Mouse (Mus musculus): ENCODE results near the gene Ptprj. TPM values are rescaled to one million over a fixed set of nuclear protein-coding genes. Genes with fewer than 3 reads are reported as not detected.

Gene Ptprj
- polyA plus RNA-seq, 1 experiment from 2014 or later, result 1.0 TPM

GRCm38 (mm10) chr2:90564552-90564951 lies 15.9 kb downstream of the Ptprj start:
- H3K4me3 ChIP-seq, result no peak overlapping the region
- no peak for DNase-seq (ENCODE audit: low spot score)
- H3K27ac ChIP-seq, result no peak overlapping the region
- 84% methylated on average over 8 of the region's 8 CpGs for WGBS
- no peaks in the 10 kb centered on the region for H3K9me3 ChIP-seq (replicated peaks)
- H3K27me3 ChIP-seq (ENCODE audit: low read depth, poor library complexity, severe bottlenecking), result no peaks in the 10 kb centered on the region
- H3K4me1 ChIP-seq, result peaks cover 22% of the 10 kb centered on the region
- no peaks in the 10 kb centered on the region for H3K36me3 ChIP-seq

GRCm38 (mm10) chr2:90563171-90563570 lies 17.3 kb downstream of the Ptprj start:
- H3K4me3 ChIP-seq, result no peak overlapping the region
- H3K27me3 ChIP-seq (ENCODE audit: low read depth, poor library complexity, severe bottlenecking), result no peaks in the 10 kb centered on the region
- 78% methylated on average over 4 of the region's 4 CpGs for WGBS
- H3K27ac ChIP-seq, result no peak overlapping the region
- H3K36me3 ChIP-seq, result no peaks in the 10 kb centered on the region
- no peaks in the 10 kb centered on the region for H3K9me3 ChIP-seq (replicated peaks)
- H3K4me1 ChIP-seq, result peaks cover 22% of the 10 kb centered on the region
- no peak for DNase-seq (ENCODE audit: low spot score)

DNA sequence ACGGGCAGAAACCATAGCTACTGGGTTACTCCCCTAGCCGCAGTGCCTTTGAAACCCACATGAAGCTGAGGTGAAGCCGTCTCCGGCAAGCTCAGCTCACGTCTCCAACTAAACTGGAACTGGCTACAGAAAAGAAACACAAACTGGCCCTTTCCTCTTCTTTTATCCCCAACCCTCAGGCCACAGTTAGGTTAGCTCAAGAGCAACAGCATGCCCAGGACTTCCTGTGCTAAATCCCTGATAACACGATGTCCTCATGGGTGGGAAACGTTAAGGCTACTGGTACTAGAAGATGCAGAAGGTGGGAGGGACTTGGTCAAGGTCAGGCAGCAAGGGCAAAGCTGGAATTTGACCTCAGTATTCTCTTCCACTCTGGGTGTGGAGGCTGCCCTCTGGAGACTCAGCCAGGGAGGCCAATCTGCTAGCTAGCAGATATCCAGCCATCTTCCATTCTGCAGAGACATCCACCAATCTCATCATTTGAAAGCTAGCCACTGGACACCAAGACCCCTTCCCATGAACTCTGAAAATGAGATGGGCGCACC lies 18.2 kb downstream of the Ptprj start:
- no peak for DNase-seq (ENCODE audit: low spot score)
- Histone ChIP-seq H3K4me3 (no peak overlapping the region), H3K36me3 (no peaks in the 10 kb centered on the region), H3K4me1 (peaks cover 22% of the 10 kb centered on the region), H3K9me3 (replicated peaks) (no peaks in the 10 kb centered on the region), H3K27me3 (ENCODE audit: low read depth, poor library complexity, severe bottlenecking) (no peaks in the 10 kb centered on the region), H3K27ac (no peak overlapping the region)
- 76% methylated on average over 8 of the region's 8 CpGs for WGBS

DNA sequence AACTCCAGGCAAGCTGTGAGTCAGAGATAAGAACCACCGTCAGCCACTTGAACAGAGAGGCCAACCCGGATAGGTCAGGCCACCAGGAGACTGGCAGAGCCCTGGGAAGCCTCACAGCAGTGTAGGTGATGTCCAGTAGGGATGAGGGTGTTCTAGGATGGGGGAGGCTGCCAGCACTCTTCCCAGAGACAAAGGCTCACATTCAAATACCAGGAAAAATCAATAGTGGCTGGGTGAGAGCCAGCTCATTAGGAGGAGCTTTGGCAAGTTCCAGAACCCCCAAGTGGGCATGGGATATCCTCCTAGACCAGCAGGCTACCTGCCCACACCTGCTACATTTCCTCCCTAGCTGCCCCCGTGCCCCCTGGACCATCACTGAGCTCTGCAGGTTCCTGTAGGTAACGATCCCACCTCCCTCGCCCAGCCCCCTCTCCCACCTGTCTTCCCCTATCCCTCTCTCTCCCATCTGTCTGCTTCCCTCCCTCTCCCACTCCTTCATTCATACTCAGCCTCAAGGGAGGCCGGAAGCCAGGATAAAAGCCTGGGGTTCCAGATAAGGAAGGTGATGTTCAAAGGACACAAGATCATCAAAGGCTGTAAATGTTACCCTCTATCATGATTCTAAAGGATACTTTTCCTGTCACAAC lies 20.1 kb downstream of the Ptprj start:
- H3K27me3 ChIP-seq (ENCODE audit: low read depth, poor library complexity, severe bottlenecking), result no peaks in the 10 kb centered on the region
- 66% methylated on average over 6 of the region's 6 CpGs for WGBS
- no peak for DNase-seq (ENCODE audit: low spot score)
- no peaks in the 10 kb centered on the region for H3K36me3 ChIP-seq
- peaks cover 22% of the 10 kb centered on the region for H3K4me1 ChIP-seq
- no peaks in the 10 kb centered on the region for H3K9me3 ChIP-seq (replicated peaks)
- H3K4me3 ChIP-seq, result no peak overlapping the region
- no peak overlapping the region for H3K27ac ChIP-seq

GRCm38 (mm10) chr2:90559688-90560196 lies 20.7 kb downstream of the Ptprj start:
- DNase-seq (ENCODE audit: low spot score), result no peak
- WGBS, result 87% methylated on average over 12 of the region's 12 CpGs
- H3K27me3 ChIP-seq (ENCODE audit: low read depth, poor library complexity, severe bottlenecking), result no peaks in the 10 kb centered on the region
- no peak overlapping the region for H3K4me3 ChIP-seq
- H3K27ac ChIP-seq, result no peak overlapping the region
- H3K9me3 ChIP-seq (replicated peaks), result no peaks in the 10 kb centered on the region
- H3K4me1 ChIP-seq, result peaks cover 22% of the 10 kb centered on the region
- no peaks in the 10 kb centered on the region for H3K36me3 ChIP-seq

DNA sequence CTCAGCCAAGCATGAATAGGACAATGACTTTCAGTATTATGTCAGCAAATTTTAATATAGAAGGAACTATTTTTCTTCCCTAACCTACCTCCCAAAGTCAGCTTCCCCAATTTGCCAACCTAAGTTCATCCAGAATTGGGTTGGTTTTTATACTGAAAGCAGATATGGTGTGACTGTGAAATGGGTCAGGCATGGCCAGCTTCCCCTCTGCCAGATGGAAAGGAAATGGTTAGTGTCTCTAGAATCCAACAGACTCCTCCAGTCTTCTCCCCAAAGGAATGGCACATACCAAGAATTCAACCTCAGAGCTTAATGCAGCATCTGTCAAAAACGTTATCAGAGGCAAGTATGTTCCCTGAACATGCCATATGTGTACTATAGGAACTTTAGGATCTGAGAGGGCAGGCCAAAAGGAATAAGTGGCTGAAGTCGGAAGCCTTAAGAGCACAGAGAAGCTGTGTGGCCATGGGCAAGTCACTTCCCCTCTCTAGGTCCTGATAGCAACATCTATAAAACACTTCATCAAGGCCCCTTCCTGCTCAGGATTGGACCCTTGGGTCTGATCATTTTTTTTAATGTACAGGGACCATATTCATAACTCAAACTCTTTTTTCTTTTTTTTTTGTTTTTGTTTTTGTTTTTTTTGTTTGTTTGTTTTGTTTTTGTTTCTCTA lies 21.3 kb downstream of the Ptprj start:
- Histone ChIP-seq H3K4me1 (peaks cover 22% of the 10 kb centered on the region), H3K27ac (no peak overlapping the region), H3K36me3 (no peaks in the 10 kb centered on the region), H3K4me3 (no peak overlapping the region), H3K27me3 (ENCODE audit: low read depth, poor library complexity, severe bottlenecking) (no peaks in the 10 kb centered on the region), H3K9me3 (replicated peaks) (no peaks in the 10 kb centered on the region)
- no peak for DNase-seq (ENCODE audit: low spot score)
- 86% methylated on average over 2 of the region's 2 CpGs for WGBS

GRCm38 (mm10) chr2:90558361-90558760 lies 22.1 kb downstream of the Ptprj start:
- Histone ChIP-seq H3K4me1 (peaks cover 22% of the 10 kb centered on the region), H3K27ac (no peak overlapping the region), H3K27me3 (ENCODE audit: low read depth, poor library complexity, severe bottlenecking) (no peaks in the 10 kb centered on the region), H3K4me3 (no peak overlapping the region), H3K36me3 (no peaks in the 10 kb centered on the region), H3K9me3 (replicated peaks) (no peaks in the 10 kb centered on the region)
- WGBS, result 88% methylated on average over 11 of the region's 11 CpGs
- DNase-seq (ENCODE audit: low spot score), result no peak

- WGBS, result 84% methylated on average over 3 of the region's 3 CpGs
- DNase-seq (ENCODE audit: low spot score), result no peak
- Histone ChIP-seq H3K9me3 (replicated peaks) (no peaks in the 10 kb centered on the region), H3K27ac (no peak overlapping the region), H3K4me3 (no peak overlapping the region), H3K27me3 (ENCODE audit: low read depth, poor library complexity, severe bottlenecking) (no peaks in the 10 kb centered on the region), H3K36me3 (no peaks in the 10 kb centered on the region), H3K4me1 (peaks cover 22% of the 10 kb centered on the region)
Measured at GRCm38 (mm10) chr2:90557913-90558312, 22.5 kb downstream of the Ptprj start.

- 0 out of 2 replicates have a peak, but pooled peaks cover 9% of the 10 kb centered on the region for H3K4me1 ChIP-seq
- no peak overlapping the region for H3K27ac ChIP-seq
- H3K36me3 ChIP-seq, result no peaks in the 10 kb centered on the region
- WGBS, result 87% methylated on average over 5 of the region's 5 CpGs
- H3K9me3 ChIP-seq (replicated peaks), result no peaks in the 10 kb centered on the region
- DNase-seq (ENCODE audit: low spot score), result no peak
- H3K4me3 ChIP-seq, result no peak overlapping the region
- no peaks in the 10 kb centered on the region for H3K27me3 ChIP-seq (ENCODE audit: low read depth, poor library complexity, severe bottlenecking)
Measured at GRCm38 (mm10) chr2:90555744-90556143, 24.7 kb downstream of the Ptprj start.

- no peak for DNase-seq (ENCODE audit: low spot score)
- Histone ChIP-seq H3K27ac (no peak overlapping the region), H3K4me3 (no peak overlapping the region), H3K27me3 (ENCODE audit: low read depth, poor library complexity, severe bottlenecking) (no peaks in the 10 kb centered on the region), H3K36me3 (no peaks in the 10 kb centered on the region), H3K9me3 (replicated peaks) (no peaks in the 10 kb centered on the region), H3K4me1 (0 out of 2 replicates have a peak, but pooled peaks cover 2% of the 10 kb centered on the region)
- WGBS, result 65% methylated on average over 4 of the region's 4 CpGs
Measured at GRCm38 (mm10) chr2:90554806-90555205, 25.6 kb downstream of the Ptprj start.

DNA sequence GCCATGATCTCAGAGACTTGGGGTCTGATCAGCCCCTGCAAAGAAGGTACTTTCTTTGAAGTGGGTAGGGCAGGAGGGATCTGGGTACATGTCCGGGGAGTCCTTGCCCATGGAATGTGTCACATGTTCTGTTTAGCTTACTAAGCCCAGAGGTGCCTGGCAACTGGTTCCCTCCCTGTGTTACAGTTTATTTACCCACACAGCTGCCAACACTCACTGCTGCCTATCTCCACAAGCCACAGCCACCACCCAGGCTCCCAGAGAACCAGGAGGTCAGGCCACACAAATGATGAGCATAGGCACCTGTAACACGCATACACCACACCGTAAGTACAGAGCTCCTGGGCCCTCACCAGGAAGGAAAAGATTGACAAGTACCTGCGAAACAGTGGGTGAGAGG lies 26.6 kb downstream of the Ptprj start:
- 86% methylated on average over 4 of the region's 4 CpGs for WGBS
- no peak overlapping the region for H3K4me3 ChIP-seq
- H3K36me3 ChIP-seq, result no peaks in the 10 kb centered on the region
- no peak overlapping the region for H3K27ac ChIP-seq
- DNase-seq (ENCODE audit: low spot score), result no peak
- no peaks in the 10 kb centered on the region for H3K27me3 ChIP-seq (ENCODE audit: low read depth, poor library complexity, severe bottlenecking)
- no peaks in the 10 kb centered on the region for H3K4me1 ChIP-seq
- no peaks in the 10 kb centered on the region for H3K9me3 ChIP-seq (replicated peaks)

DNA sequence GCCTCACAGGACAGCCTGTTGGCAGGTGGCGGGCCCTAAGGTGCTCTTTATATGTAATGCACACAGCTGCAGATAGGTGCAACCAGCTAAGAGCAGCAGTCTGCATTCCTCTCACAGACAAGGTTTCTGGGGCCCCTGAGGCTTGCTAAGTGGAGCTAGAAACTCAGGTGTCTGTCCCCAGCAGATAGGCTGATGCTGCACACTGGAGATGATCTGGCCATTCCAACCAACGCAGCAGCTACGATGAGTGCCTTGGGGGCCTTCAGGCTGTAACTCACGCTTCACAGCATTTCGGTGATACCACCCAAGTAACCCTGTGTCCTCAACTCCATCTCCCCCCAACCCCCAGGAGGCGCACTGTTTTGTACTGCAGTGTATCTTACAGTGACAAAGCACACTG lies 29.8 kb downstream of the Ptprj start:
- Histone ChIP-seq H3K27me3 (ENCODE audit: low read depth, poor library complexity, severe bottlenecking) (no peaks in the 10 kb centered on the region), H3K36me3 (no peaks in the 10 kb centered on the region), H3K9me3 (replicated peaks) (no peaks in the 10 kb centered on the region), H3K4me3 (no peak overlapping the region), H3K27ac (no peak overlapping the region), H3K4me1 (no peaks in the 10 kb centered on the region)
- DNase-seq (ENCODE audit: low spot score), result no peak
- 83% methylated on average over 6 of the region's 6 CpGs for WGBS

DNA sequence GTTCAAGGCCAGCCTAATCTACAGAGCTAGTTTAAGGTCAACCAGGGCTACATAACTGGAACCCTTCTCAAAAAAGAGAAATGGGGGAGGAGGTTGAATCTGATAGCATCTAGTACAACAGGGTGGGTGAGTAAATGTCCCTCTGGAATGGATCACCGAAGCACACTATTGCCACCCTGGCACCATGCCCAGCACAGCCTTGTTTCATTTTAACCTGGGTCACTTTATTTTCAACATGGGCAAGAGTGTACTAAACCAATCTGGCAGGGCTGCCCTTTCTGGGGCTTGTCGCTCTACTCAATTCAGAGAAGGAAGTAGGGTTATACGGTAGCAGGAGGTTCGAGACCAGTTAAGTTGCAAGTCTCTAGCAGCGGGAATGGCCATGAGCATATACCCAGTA lies 31.9 kb downstream of the Ptprj start:
- H3K4me3 ChIP-seq, result no peak overlapping the region
- H3K4me1 ChIP-seq, result no peaks in the 10 kb centered on the region
- H3K9me3 ChIP-seq (replicated peaks), result no peaks in the 10 kb centered on the region
- no peak overlapping the region for H3K27ac ChIP-seq
- no peak for DNase-seq (ENCODE audit: low spot score)
- WGBS, result 94% methylated on average over 5 of the region's 5 CpGs
- H3K36me3 ChIP-seq, result no peaks in the 10 kb centered on the region
- H3K27me3 ChIP-seq (ENCODE audit: low read depth, poor library complexity, severe bottlenecking), result no peaks in the 10 kb centered on the region
